Mouse (Mus musculus): Measurements from ENCODE around the gene Trpv1. TPM values are rescaled to one million over a fixed set of nuclear protein-coding genes. Genes with fewer than 3 reads are reported as not detected.

Gene Trpv1
- polyA plus RNA-seq, 1 experiment from 2014 or later, result 0.29 TPM

Other genes starting within 250 kb of the Trpv1 start
- 1.2 and 1.3 TPM in 2 replicates for gene P2rx1, start 235.2 kb upstream of the Trpv1 start, polyA plus RNA-seq (2014; fragmentation: Nextera tagmentation; extraction: Ambion mirVana)
- 3.4 and 4.2 TPM in 2 replicates for gene Camkk1, start 215.3 kb upstream of the Trpv1 start, polyA plus RNA-seq (2014; fragmentation: Nextera tagmentation; extraction: Ambion mirVana)
- 11.3 and 11.9 TPM in 2 replicates for gene Ncbp3, start 186.5 kb upstream of the Trpv1 start, polyA plus RNA-seq (2014; fragmentation: Nextera tagmentation; extraction: Ambion mirVana)
- 0.06 and 0.17 TPM in 2 replicates for gene Itgae, start 143.7 kb upstream of the Trpv1 start, polyA plus RNA-seq (2014; fragmentation: Nextera tagmentation; extraction: Ambion mirVana)
- gene Haspin, start 96.0 kb upstream of the Trpv1 start, polyA plus RNA-seq (2014; fragmentation: Nextera tagmentation; extraction: Ambion mirVana), result 20.1 and 21.6 TPM in 2 replicates
- gene P2rx5, start 73.9 kb upstream of the Trpv1 start, polyA plus RNA-seq (2014; fragmentation: Nextera tagmentation; extraction: Ambion mirVana), result 0.14 TPM in 1 of 2 replicates, not detected in the other
- 112 and 115 TPM in 2 replicates for gene Emc6, start 57.3 kb upstream of the Trpv1 start, polyA plus RNA-seq (2014; fragmentation: Nextera tagmentation; extraction: Ambion mirVana)
- 218 and 228 TPM in 2 replicates for gene Tax1bp3, start 57.2 kb upstream of the Trpv1 start, polyA plus RNA-seq (2014; fragmentation: Nextera tagmentation; extraction: Ambion mirVana)
- 22.4 and 22.8 TPM in 2 replicates for gene Ctns, start 35.2 kb upstream of the Trpv1 start, polyA plus RNA-seq (2014; fragmentation: Nextera tagmentation; extraction: Ambion mirVana)
- gene Shpk, start 34.8 kb upstream of the Trpv1 start, polyA plus RNA-seq (2014; fragmentation: Nextera tagmentation; extraction: Ambion mirVana), result 0.93 and 1.0 TPM in 2 replicates
- gene Trpv3, start 33.1 kb downstream of the Trpv1 start, polyA plus RNA-seq (2014; fragmentation: Nextera tagmentation; extraction: Ambion mirVana), result 0.03 TPM in 1 of 2 replicates, not detected in the other
- 0.32 and 0.79 TPM in 2 replicates for gene Aspa, start 95.3 kb downstream of the Trpv1 start, polyA plus RNA-seq (2014; fragmentation: Nextera tagmentation; extraction: Ambion mirVana)
- gene Gm49340, start 95.4 kb downstream of the Trpv1 start, polyA plus RNA-seq (2014; fragmentation: Nextera tagmentation; extraction: Ambion mirVana), result not detected in 2 replicates
- gene Spata22, start 95.4 kb downstream of the Trpv1 start, polyA plus RNA-seq (2014; fragmentation: Nextera tagmentation; extraction: Ambion mirVana), result not detected in 2 replicates
- gene Olfr20, start 116.5 kb downstream of the Trpv1 start, polyA plus RNA-seq (2014; fragmentation: Nextera tagmentation; extraction: Ambion mirVana), result not detected in 2 replicates
- not detected in 2 replicates for gene Olfr376, start 137.0 kb downstream of the Trpv1 start, polyA plus RNA-seq (2014; fragmentation: Nextera tagmentation; extraction: Ambion mirVana)
- gene Olfr1, start 165.3 kb downstream of the Trpv1 start, polyA plus RNA-seq (2014; fragmentation: Nextera tagmentation; extraction: Ambion mirVana), result not detected in 2 replicates
- not detected in 2 replicates for gene Olfr378, start 194.2 kb downstream of the Trpv1 start, polyA plus RNA-seq (2014; fragmentation: Nextera tagmentation; extraction: Ambion mirVana)
- not detected in 2 replicates for gene Olfr380, start 223.2 kb downstream of the Trpv1 start, polyA plus RNA-seq (2014; fragmentation: Nextera tagmentation; extraction: Ambion mirVana)